Mouse (Mus musculus) limb, embryonic 11.5 days (tissue): Measurements from ENCODE around the gene Sft2d2. TPM values are rescaled to one million over a fixed set of nuclear protein-coding genes. Genes with fewer than 3 reads are reported as not detected.

Source experiments
- ATAC-seq: fragments of 200-750 bp; cut with Nextera tagmentation; 2 replicates; pipeline ENCODE4 v1.8.0; 2017; ENCODE audit warnings: low read depth; ENCODE audit not compliant: insufficient number of reproducible peaks, low FRiP score, low TSS enrichment
- DNase-seq: peaks from one replicate; pipeline ENCODE4 v3.0.0-alpha.2; 2015; ENCODE audit warnings: low spot score
- H3K27ac ChIP-seq: fragments of 300-500 bp; sonication (generic); replicated peaks from 2 replicates; pipeline ENCODE4 v1.5.1; 2014; ENCODE audit warnings: low read depth, mild to moderate bottlenecking, low read length
- H3K27me3 ChIP-seq: fragments of 300-500 bp; sonication (generic); 2 replicates; pipeline ENCODE4 v1.6.1; 2014; ENCODE audit warnings: mild to moderate bottlenecking, low read length, mixed read lengths; ENCODE audit not compliant: control insufficient read depth, insufficient read depth
- H3K36me3 ChIP-seq: fragments of 300-500 bp; sonication (generic); 2 replicates; pipeline ENCODE4 v1.6.1; 2014; ENCODE audit warnings: mild to moderate bottlenecking, low read length, moderate library complexity, mixed read lengths; ENCODE audit not compliant: control insufficient read depth, insufficient read depth
- H3K4me1 ChIP-seq: fragments of 300-500 bp; sonication (generic); 2 replicates; pipeline ENCODE4 v1.6.1; 2014; ENCODE audit warnings: low read length, mixed read lengths; ENCODE audit not compliant: control insufficient read depth, insufficient read depth
- H3K4me2 ChIP-seq: fragments of 300-500 bp; sonication (generic); 2 replicates; pipeline ENCODE4 v1.6.1; 2014; ENCODE audit warnings: low read depth, mild to moderate bottlenecking, moderate library complexity; ENCODE audit not compliant: severe bottlenecking
- H3K4me3 ChIP-seq: fragments of 300-500 bp; sonication (generic); 2 replicates; pipeline ENCODE4 v1.5.1; 2014; ENCODE audit warnings: low read depth, low read length
- H3K9ac ChIP-seq: fragments of 300-500 bp; sonication (generic); 2 replicates; pipeline ENCODE4 v1.6.1; 2014; ENCODE audit warnings: mild to moderate bottlenecking, low read length
- H3K9me3 ChIP-seq: fragments of 300-500 bp; sonication (generic); 2 replicates; pipeline ENCODE4 v1.6.1; 2016; ENCODE audit warnings: low read length; ENCODE audit not compliant: control insufficient read depth
- WGBS: fragments of 180-500 bp; shearing (Covaris S2); extraction: QIAGEN DNeasy Blood & Tissue Kit; methylation state at CpG from one replicate; pipeline ENCODE4 v1.1.7; 2014; 5-methylcytosine and 5-hydroxymethylcytosine counted together
- polyA plus RNA-seq: library from polyadenylated mRNA; unstranded; fragments of >200 nt; fragmentation: Nextera tagmentation; extraction: Ambion mirVana; gene quantifications from 2 replicates; pipeline ENCODE4 v1.2.1, GENCODE M21; 2014

The Sft2d2 gene
- polyA plus RNA-seq, 1 experiment from 2014 or later: 17.1 TPM

DNA sequence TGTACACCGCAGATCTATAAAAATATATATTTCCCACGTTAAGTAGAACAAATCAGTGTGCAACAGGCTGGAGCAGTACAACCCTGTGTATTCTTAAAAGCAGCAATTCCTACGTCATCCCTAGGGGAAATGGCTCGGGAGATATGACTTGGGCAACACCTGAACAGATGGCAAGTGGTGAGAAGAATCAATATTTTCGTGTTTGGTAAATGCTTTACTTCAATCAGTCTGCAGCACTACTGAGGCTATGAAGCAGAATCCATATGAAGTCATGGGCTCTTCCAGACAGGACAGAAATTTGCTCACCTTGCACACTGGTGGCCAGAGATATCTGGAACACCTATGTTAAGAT is 400 bp upstream of the Sft2d2 start:
- ATAC-seq: no peak
- Histone ChIP-seq H3K27ac (no peak overlapping the region), H3K4me3 (peak overlapping the region; percentile 75), H3K4me1 (0 out of 2 replicates have a peak, but pooled peaks cover 3% of the 10 kb centered on the region), H3K36me3 (no peaks in the 10 kb centered on the region), H3K9me3 (no peaks in the 10 kb centered on the region), H3K4me2 (peak overlapping the region; percentile 86), H3K9ac (peak overlapping the region; percentile 69), H3K27me3 (no peaks in the 10 kb centered on the region)
- WGBS: 10% methylated on average over 5 of the region's 5 CpGs
- DNase-seq: no peak

DNA sequence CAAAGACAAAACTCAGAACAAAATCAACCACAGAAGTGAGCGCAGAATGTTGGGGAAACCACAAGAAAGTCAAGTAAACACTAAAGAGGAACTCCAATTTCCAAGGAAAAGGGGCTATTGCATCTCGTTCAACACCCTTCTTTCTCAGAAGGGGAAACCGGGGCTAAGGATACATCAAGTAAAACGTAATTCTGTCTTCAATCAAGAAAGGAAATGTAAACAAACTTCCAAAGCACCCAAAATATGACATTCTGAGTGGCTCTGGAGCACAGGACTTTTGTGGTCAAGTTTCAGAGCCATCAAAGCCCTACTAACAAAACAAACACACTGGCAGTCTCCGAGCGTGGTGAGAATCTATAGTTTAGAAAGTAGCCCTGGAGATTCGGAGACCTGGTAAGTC is 812 bp downstream of the Sft2d2 start:
- 17% methylated on average over 7 of the region's 7 CpGs for WGBS
- DNase-seq: peak; percentile 25
- no peak for ATAC-seq

DNA sequence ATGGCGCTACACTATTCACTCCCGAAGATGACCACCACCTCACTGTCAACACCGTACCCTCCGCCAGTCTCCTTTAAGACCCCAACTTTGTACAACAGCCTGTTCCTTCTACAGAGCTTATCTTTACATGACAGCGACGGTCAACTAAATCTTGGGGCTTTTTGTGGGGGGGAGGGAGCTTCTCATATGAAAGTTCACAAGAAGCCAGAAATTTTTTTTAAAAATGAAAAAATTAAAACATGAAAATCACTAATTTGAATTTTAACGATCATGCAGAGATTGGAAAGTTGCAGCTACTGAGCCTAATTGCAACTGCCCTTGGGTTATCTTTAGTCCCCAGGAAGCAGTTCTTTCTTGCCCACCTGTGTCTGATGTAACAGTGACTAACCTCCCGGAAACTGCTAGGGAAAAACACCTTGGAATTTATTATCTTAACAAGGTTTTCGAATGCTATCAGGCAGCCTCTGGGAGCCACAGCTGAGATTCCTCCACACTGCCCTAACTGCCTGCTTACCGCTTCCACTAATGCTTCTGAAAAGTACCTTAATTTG is 1.4 kb downstream of the Sft2d2 start:
- Histone ChIP-seq H3K27ac (no peak overlapping the region), H3K4me1 (0 out of 2 replicates have a peak, but pooled peaks cover 3% of the 10 kb centered on the region), H3K36me3 (no peaks in the 10 kb centered on the region), H3K9me3 (no peaks in the 10 kb centered on the region), H3K4me3 (no peak overlapping the region), H3K27me3 (no peaks in the 10 kb centered on the region), H3K9ac (no peak overlapping the region), H3K4me2 (0 out of 2 replicates have a peak overlapping the region, but pooled peaks have one; percentile 86)
- no peak for ATAC-seq
- no peak for DNase-seq
- 67% methylated on average over 10 of the region's 10 CpGs for WGBS

More for the DNA sequence above, 812 bp downstream of the Sft2d2 start:
- Histone ChIP-seq H3K4me2 (peak overlapping the region; percentile 86), H3K4me3 (peak overlapping the region; percentile 75), H3K27ac (0 out of 2 replicates have a peak overlapping the region, but pooled peaks have one; percentile 4), H3K9ac (peak overlapping the region; percentile 69), H3K9me3 (no peaks in the 10 kb centered on the region), H3K36me3 (no peaks in the 10 kb centered on the region), H3K27me3 (no peaks in the 10 kb centered on the region), H3K4me1 (0 out of 2 replicates have a peak, but pooled peaks cover 3% of the 10 kb centered on the region)

DNA sequence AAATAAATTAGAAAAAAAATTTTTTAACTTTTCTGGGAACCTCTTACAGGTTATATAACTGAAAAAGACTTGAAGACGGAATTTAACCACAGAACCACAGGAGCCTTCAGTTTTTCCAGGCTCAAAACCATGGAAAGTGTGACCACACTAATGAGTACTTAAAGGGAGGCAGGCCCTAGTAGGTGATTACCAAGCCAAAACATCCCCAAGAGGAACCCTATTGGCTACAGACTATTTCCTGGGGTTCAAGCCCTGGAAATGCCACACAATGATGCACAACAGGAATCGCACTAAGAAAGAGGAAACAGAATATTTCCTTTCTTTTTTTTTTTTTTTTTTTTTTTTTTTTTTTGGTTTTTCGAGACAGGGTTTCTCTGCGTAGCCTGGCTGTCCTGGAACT is 2.1 kb downstream of the Sft2d2 start:
- H3K4me3 ChIP-seq: no peak overlapping the region
- no peaks in the 10 kb centered on the region for H3K27me3 ChIP-seq
- 0 out of 2 replicates have a peak, but pooled peaks cover 3% of the 10 kb centered on the region for H3K4me1 ChIP-seq
- H3K9ac ChIP-seq: no peak overlapping the region
- no peaks in the 10 kb centered on the region for H3K36me3 ChIP-seq
- H3K27ac ChIP-seq: no peak overlapping the region
- 85% methylated on average over 4 of the region's 4 CpGs for WGBS
- no peak overlapping the region for H3K4me2 ChIP-seq
- H3K9me3 ChIP-seq: no peaks in the 10 kb centered on the region
- no peak for DNase-seq
- no peak for ATAC-seq

DNA sequence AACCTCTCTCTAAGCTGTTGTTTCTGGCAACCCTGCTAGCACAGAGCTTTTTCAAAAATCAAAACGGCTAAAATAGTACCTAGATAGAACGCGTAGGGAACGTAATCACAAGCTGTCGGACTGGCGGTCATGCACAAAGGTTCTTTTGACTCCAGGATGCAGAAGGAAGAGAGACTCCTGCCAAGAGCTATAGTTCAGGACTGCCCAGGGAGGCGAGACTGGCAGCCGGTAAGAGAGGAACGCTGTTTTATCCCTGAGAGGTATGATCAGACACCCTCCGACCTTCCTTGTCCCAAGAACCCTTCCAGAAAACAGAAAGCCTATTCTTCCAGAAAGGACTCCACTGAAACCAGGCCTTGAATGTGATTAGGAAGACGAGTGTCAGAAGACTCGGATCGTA is 2.6 kb downstream of the Sft2d2 start:
- 0 out of 2 replicates have a peak, but pooled peaks cover 3% of the 10 kb centered on the region for H3K4me1 ChIP-seq
- no peak overlapping the region for H3K4me2 ChIP-seq
- 88% methylated on average over 13 of the region's 13 CpGs for WGBS

DNA sequence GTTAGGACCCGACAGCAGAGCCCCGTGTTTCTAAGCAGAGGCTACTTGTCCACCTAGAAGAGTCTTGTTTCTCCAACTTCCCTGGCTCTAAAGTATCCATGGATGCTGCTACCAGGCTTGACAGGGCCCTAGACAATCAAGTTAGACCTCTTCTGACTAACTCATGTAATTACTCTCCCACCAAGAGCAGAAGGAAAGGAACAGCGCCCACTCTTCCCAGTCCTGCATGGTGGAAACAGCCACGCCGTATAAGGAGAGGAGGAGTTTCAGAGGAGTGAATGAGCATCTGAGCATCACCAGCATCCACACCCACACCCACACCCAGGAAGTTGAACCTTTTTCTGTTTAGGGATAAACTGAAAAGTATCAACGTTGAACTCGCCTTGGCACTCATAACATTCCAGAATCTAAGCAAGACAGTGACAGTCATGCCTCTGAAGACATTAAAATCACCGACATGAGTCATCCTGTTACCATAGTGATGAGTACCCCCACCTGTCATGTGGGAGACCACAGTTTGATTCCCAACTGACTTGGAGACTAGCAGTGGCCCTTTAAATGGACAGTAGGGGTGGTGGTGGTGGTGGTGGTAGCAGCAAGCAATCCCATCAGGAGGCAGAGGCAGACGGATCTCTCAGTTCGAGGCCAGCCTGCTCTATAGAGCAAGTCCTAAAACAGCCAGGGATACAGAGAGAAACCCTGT is 3.5 kb downstream of the Sft2d2 start:
- DNase-seq (no peak), ATAC-seq (no peak)
- Histone ChIP-seq H3K4me2 (no peak overlapping the region), H3K4me1 (0 out of 2 replicates have a peak, but pooled peaks cover 3% of the 10 kb centered on the region), H3K4me3 (no peak overlapping the region), H3K9me3 (no peaks in the 10 kb centered on the region), H3K27ac (no peak overlapping the region), H3K36me3 (no peaks in the 10 kb centered on the region), H3K27me3 (no peaks in the 10 kb centered on the region), H3K9ac (no peak overlapping the region)
- WGBS: 89% methylated on average over 10 of the region's 10 CpGs

More for the DNA sequence above, 2.6 kb downstream of the Sft2d2 start:
- H3K36me3 ChIP-seq: no peaks in the 10 kb centered on the region
- DNase-seq (no peak), ATAC-seq (no peak)
- H3K27ac ChIP-seq: no peak overlapping the region
- no peaks in the 10 kb centered on the region for H3K27me3 ChIP-seq
- H3K9me3 ChIP-seq: no peaks in the 10 kb centered on the region
- H3K4me3 ChIP-seq: no peak overlapping the region
- no peak overlapping the region for H3K9ac ChIP-seq

DNA sequence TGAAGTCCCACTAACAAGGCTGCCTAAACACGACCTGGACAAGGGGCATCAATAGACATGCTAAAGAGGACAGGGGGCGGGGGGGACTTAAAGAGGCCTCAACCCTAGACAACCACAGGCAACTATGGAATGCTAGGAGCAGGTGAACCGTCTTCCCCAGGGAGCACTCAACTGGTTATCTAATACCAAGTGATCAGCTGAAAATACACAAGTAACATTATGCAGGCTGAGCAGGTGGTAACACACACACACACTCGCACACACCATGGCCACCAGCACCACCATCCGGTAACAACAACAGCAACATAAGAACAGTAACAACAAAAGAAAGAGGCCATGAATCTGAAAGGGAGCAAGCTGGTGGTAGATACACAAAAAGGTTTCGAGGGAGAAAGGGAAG is 4.2 kb downstream of the Sft2d2 start:
- no peak overlapping the region for H3K9ac ChIP-seq
- no peak for DNase-seq
- WGBS: 81% methylated on average over 6 of the region's 6 CpGs
- 0 out of 2 replicates have a peak, but pooled peaks cover 3% of the 10 kb centered on the region for H3K4me1 ChIP-seq
- H3K27ac ChIP-seq: no peak overlapping the region
- H3K4me2 ChIP-seq: no peak overlapping the region
- H3K36me3 ChIP-seq: no peaks in the 10 kb centered on the region
- H3K4me3 ChIP-seq: no peak overlapping the region
- H3K27me3 ChIP-seq: no peaks in the 10 kb centered on the region
- no peaks in the 10 kb centered on the region for H3K9me3 ChIP-seq
- no peak for ATAC-seq

DNA sequence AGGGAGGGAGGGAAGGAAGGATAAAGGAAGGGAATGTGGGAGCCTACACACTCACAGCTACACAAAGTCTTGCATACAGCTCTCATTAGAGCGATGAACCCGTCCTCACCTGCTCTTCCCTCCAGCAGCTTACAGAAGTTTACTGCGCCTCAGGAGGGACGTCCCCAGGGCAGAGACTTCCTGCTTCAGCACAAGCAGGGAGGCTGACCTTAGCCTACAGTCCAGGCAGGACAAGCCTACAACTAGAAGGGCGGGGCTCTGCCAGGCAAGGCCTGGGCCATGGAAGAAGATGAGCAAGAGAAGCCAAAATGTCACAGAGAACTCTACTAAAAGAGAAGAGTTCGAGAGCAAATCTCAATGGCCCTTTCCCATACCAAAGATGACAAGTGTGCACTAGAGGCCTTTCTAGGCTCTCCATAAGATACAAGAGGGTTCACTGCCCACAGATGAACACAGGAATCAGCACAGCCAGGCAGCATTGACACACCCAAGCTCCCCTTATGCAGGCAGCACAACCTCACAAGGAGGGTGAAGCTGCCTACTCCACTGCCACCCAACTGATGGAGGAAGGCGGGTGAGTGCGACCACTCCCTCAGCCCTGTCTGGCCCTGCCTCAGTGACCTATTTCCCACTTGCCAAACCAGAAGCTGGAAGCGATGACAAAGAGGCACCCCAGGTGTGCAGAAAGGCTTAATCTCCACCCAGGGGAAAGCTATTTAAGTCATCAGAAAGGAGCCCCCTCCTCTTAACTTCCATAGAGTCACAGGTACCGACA is 5.2 kb downstream of the Sft2d2 start:
- no peaks in the 10 kb centered on the region for H3K9me3 ChIP-seq
- no peak overlapping the region for H3K9ac ChIP-seq
- no peak overlapping the region for H3K4me2 ChIP-seq
- ATAC-seq: no peak
- DNase-seq: no peak
- H3K36me3 ChIP-seq: no peaks in the 10 kb centered on the region
- no peaks in the 10 kb centered on the region for H3K4me1 ChIP-seq
- H3K4me3 ChIP-seq: no peak overlapping the region
- 76% methylated on average over 10 of the region's 10 CpGs for WGBS
- no peaks in the 10 kb centered on the region for H3K27me3 ChIP-seq
- H3K27ac ChIP-seq: no peak overlapping the region
